Mouse (Mus musculus) heart, adult 11 months (tissue): ENCODE results near the gene Hist1h2ak.
"Not testable (repeated sequence)": the region's sequence is repeated elsewhere in the genome, so short reads cannot be mapped to it uniquely, and the experiment has no call there.

Experiments used
- DNase-seq: peaks from one replicate; pipeline ENCODE4 v3.0.0; 2022

The Hist1h2ak gene

DNA sequence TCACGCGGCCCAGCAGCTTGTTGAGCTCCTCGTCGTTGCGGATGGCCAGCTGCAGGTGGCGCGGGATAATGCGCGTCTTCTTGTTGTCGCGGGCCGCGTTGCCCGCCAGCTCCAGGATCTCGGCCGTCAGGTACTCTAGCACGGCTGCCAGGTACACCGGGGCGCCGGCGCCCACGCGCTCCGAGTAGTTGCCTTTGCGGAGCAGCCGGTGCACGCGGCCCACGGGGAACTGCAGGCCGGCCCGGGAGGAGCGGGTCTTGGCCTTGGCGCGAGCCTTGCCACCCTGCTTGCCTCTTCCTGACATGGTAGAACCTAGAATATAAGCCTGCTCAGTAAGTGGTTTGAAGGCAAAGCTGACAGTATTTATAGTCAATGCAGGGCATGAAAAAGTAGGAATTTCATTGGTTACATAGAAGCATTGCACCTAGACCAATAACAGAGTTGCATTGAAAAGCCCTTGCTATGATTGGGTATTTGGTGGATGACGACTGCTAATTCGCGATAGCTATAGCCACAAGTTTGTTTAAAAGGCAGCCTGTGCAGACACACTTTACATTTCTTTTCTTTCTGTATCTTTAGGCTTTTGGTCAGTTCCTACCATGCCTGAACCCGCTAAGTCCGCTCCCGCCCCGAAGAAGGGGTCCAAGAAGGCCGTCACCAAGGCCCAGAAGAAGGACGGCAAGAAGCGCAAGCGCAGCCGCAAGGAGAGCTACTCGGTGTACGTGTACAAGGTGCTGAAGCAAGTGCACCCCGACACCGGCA lies at the start of gene Hist1h2ak, which contains the start of gene Hist1h2bn:
Hist1h2ak (minus strand) TSS at position 304 of the 762 bp plus-strand sequence.
Hist1h2bn (plus strand) TSS at position 600 of the 762 bp plus-strand sequence.
- DNase-seq: peak; percentile 98

DNA sequence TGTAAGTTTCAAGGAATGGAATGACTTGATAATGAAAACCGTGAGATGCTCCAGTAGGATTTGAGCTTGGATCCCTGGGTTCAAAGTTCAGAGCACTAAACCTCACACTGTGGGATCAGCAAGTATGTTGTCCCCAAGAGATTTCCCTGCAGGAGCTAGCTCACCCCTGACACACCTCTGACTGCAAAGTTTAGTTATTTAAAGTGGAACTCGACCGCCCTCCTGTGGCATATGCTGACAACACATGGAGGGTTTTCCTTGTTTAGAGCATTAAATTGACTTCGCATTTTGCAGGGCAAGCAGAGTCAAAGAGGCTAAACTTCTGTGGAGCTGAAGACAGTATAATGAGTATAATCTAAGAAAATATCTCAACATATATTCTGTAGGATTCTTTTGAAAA lies 49.4 kb upstream of the Hist1h2ak start:
- not testable (repeated sequence) for DNase-seq

GRCm38 (mm10) chr13:21797163-21797562 lies 43.5 kb upstream of the Hist1h2ak start:
- not testable (repeated sequence) for DNase-seq

GRCm38 (mm10) chr13:21795584-21795983 lies 42.0 kb upstream of the Hist1h2ak start:
- DNase-seq: peak; percentile 17

DNA sequence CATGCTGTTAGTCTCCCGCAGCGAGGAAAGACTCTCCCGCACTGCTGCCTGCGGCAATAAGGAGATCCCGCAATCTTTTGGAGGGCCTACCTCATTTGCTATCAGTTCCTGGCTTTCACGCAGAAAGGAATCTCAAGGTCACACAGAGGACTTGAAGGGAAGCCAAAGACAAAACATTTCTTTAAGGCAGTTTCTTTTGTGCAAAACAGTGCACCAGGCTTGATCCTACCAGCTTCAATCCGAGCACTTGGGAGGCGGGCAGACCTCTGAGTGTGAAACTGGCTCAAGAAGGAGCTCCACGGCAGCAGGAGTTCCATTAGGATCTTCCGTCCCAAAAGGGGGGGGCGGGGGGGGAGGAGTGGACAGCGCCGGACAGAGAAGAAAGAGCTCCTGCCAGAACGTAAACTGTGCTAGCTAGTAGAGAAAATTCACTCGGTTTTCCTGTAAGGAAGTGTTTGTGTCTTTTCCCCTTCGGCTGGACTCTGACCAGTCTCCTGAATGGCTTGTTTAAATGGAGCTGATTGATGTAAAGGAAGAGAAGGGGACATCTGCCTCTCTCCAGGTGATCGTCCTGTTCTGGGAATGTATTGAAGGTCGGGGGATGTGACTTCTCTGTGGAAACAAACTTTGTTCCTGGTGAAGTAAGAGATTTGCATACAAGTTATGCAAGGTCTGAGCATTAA lies 37.1 kb upstream of the Hist1h2ak start:
- DNase-seq: peak; percentile 75

DNA sequence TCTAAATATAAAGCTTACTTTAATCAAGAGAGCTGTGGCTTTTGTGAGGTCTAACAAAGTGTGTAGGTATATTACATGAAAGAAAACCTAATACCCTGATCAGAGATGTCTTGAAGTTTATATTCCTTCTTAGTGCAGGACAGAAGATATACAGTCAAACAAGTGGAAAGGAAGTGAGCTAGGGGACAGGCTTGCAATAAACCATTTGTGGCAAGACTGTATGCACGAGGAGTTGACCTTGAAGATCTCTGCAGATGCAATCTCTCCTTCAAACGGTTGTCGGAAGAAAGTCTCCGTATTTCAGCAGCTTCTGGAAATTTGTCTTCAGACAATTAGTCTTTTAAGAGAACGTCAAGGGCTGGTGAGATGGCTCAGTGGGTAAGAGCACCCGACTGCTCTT lies 36.3 kb upstream of the Hist1h2ak start:
- no peak for DNase-seq

GRCm38 (mm10) chr13:21787760-21788593 lies 34.4 kb upstream of the Hist1h2ak start:
- DNase-seq: no peak

DNA sequence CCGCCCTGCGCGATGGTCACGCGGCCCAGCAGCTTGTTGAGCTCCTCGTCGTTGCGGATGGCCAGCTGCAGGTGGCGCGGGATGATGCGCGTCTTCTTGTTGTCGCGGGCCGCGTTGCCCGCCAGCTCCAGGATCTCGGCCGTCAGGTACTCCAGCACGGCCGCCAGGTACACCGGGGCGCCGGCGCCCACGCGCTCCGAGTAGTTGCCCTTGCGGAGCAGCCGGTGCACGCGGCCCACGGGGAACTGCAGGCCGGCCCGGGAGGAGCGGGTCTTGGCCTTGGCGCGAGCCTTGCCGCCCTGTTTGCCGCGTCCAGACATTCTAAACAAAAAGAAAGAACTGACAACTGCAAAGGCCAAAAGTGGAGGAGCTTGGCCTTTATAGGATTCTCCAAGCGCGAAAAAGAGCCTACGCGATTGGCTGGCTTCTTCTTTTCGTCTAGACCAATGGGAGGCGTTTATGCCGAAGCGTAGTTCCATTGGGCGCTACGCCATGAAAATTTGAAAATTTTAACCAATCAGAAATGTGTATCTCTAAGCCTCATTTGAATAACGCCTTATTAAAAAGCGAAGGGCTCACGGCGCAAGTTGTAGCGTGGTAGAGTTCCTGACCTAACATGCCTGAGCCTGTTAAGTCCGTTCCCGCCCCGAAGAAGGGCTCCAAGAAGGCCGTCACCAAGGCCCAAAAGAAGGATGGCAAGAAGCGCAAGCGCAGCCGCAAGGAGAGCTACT lies 33.4 kb upstream of the Hist1h2ak start, which contains the start of the genes Hist1h2an and Hist1h2bp:
Hist1h2an (minus strand) TSS at position 320 of the 731 bp plus-strand sequence.
Hist1h2bp (plus strand) TSS at position 563 of the 731 bp plus-strand sequence.
- peak; percentile 99 for DNase-seq

DNA sequence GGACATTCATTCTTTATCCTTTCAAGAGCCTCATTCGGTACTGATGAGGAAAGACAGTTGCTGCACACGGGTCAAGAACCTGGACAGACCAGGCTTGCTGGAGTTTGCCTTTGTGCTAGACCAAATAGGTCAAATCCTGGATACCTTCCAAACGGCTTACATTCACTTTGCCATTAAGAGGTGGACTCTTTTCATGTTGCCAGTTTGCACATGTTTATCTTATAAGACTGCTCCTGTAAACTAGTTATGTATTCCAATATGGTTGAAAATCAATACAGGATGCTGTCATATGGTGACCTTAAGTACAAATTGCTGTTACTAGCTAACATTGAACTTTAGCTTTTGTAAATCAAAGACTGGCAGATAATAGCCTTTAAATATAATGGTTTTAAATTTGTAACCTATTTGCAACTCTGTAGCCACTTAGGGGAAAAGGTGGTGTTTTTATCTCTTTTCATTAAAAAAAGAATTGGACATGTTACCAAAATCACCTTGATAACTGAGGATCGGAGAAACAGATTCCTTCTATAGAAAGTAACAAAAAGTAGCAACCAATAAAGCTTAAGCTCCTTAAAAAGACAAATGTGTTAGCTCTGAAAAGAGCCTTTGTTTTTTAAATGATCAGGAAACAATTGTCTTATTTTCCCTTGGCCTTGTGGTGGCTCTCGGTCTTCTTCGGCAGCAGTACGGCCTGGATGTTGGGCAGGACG lies 32.7 kb upstream of the Hist1h2ak start:
- peak; percentile 30 for DNase-seq

DNA sequence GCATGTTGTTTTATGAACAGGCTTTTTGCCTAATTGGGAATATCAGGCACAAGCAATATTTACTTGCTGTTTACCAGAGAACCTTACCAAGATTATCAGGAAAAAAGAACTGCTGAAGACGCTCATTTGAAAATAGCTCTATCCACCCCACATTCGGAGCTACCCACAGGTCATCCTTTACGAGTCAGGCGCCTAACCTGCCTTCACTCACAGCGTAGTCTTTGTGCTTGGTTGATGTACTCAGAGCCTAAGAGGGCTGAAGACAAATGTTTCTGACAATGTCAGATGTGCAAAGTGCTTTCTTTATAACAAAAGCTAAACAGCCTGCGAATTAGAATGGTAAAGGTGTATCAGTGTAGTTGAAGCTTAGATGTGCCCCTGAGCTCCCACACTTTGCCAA lies 30.7 kb upstream of the Hist1h2ak start:
- peak; percentile 36 for DNase-seq

GRCm38 (mm10) chr13:21783734-21784161 lies 30.1 kb upstream of the Hist1h2ak start:
- DNase-seq: peak; percentile 79

GRCm38 (mm10) chr13:21783255-21783617 lies 29.6 kb upstream of the Hist1h2ak start, which contains the start of gene Hist1h3i:
Hist1h3i (minus strand) TSS chr13:21783370.
- peak; percentile 98 for DNase-seq

GRCm38 (mm10) chr13:21782361-21783254 lies 29.0 kb upstream of the Hist1h2ak start:
- DNase-seq: not testable (repeated sequence)

GRCm38 (mm10) chr13:21781639-21782038 lies 28.0 kb upstream of the Hist1h2ak start:
- DNase-seq: no peak

DNA sequence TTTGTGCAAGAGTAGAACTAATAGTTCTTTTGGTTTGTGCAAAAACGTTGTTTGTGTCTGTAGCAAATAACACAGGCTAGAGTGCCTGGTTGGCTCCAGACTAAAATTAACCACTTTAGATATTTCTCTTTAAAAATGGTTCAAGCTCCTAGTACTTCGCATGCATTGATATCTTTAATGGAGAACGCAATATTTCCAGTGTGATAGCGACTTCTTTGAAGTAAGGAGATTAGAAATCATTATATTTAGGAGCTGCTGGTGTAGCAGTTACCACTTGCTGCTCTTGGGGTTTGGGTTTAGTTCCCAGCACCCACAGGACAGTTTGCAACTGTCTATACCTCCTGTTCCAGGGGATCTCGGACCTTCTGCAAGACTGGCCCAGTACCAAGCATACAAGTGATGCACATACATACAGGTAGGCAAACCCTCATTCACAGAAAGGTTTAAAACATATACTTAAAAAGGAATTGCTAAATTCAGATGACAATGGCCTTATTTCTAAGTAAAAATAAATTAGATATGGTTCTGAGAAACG lies 27.5 kb upstream of the Hist1h2ak start:
- DNase-seq: no peak

- DNase-seq: peak; percentile 96
These were observed 26.4 kb upstream of the Hist1h2ak start, which contains the start of gene Hist1h1b for GRCm38 (mm10) chr13:21779767-21780731. Hist1h1b (minus strand) TSS chr13:21780625.

DNA sequence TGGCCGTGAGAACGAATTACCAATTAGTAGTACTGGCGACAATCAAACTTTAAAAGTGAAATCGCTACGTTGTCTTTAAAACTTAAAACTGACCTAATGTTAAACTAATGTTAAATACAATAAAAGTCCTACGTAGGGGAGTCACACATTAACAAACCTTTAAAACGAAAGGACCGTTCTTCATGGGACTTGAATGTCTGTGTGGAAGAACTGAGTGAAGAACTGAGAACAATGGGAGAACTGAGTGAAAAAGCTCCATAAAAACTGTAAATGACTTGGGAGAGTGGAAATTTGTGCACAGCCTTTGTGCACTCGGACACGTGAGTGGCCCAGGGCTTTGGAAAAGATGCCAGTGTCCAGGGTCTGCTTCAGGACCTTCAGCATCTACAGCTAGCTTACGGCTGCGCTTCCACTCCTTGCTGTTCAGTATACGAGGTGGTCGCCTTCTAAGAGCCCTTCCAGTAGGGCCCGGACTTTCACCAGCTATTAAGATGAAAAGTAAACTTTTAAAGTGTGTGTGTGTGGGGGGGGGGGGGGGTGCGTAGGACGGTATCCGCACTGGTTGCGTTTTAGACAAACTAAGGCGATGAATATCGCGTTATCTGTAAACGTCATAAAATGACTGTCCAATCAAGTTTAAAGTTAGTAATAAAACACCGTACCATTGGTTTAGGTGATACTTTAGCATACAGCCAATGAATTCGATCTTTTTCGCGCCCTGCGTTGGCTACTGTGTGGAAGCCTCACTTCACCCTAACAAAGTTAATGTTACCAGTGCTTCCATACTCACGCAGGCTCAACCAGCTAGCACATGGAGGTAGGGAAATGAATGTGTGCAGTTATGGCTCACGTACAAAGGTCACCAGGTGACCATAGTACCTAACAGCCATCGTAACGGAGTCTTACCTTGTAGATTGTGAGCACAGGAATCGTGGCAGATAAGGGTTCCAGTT lies 25.5 kb upstream of the Hist1h2ak start:
- peak; percentile 98 for DNase-seq

- DNase-seq: no peak
These were observed 2.1 kb upstream of the Hist1h2ak start for GRCm38 (mm10) chr13:21755707-21756106.
